Mouse (Mus musculus) hindbrain, embryonic 13.5 days (tissue): ENCODE results near the gene Tmem101. TPM values are rescaled to one million over a fixed set of nuclear protein-coding genes. Genes with fewer than 3 reads are reported as not detected.

ENCODE experiments used
- polyA plus RNA-seq: library from polyadenylated mRNA; unstranded; fragments of >200 nt; fragmentation: Nextera tagmentation; extraction: Ambion mirVana; gene quantifications from 2 replicates; pipeline ENCODE4 v1.2.1, GENCODE M21; 2015

The Tmem101 gene
- polyA plus RNA-seq, 1 experiment from 2014 or later: 37.9 TPM

Other genes starting within 250 kb of the Tmem101 start
- 0.42 TPM in 1 of 2 replicates, not detected in the other for gene Sost, start 189.4 kb downstream of the Tmem101 start, polyA plus RNA-seq
- gene Cfap97d1, start 172.1 kb downstream of the Tmem101 start, polyA plus RNA-seq: not detected in 2 replicates
- 15.4 and 16.0 TPM in 2 replicates for gene Dusp3, start 169.4 kb downstream of the Tmem101 start, polyA plus RNA-seq
- gene Mpp3, start 127.9 kb downstream of the Tmem101 start, polyA plus RNA-seq: 43.5 and 45.9 TPM in 2 replicates
- 0.38 and 0.53 TPM in 2 replicates for gene Cd300lg, start 114.9 kb downstream of the Tmem101 start, polyA plus RNA-seq
- gene Mpp2, start 67.9 kb downstream of the Tmem101 start, polyA plus RNA-seq: 24.1 and 24.9 TPM in 2 replicates
- gene Ppy, start 55.1 kb downstream of the Tmem101 start, polyA plus RNA-seq: not detected in 2 replicates
- gene Pyy, start 48.6 kb downstream of the Tmem101 start, polyA plus RNA-seq: 3.3 and 7.5 TPM in 2 replicates
- gene Nags, start 10.9 kb downstream of the Tmem101 start, polyA plus RNA-seq: not detected in 2 replicates
- gene Lsm12, start 28.9 kb upstream of the Tmem101 start, polyA plus RNA-seq: 144 and 148 TPM in 2 replicates
- 30.0 and 37.2 TPM in 2 replicates for gene G6pc3, start 33.2 kb upstream of the Tmem101 start, polyA plus RNA-seq
- 82.0 and 85.4 TPM in 2 replicates for gene Hdac5, start 73.8 kb upstream of the Tmem101 start, polyA plus RNA-seq
- 3.8 TPM in 2 replicates for gene BC030867, start 92.5 kb upstream of the Tmem101 start, polyA plus RNA-seq
- gene Asb16, start 112.3 kb upstream of the Tmem101 start, polyA plus RNA-seq: not detected in 2 replicates
- 81.3 and 82.8 TPM in 2 replicates for gene Tmub2, start 128.5 kb upstream of the Tmem101 start, polyA plus RNA-seq
- gene Atxn7l3, start 140.2 kb upstream of the Tmem101 start, polyA plus RNA-seq: 29.2 and 29.9 TPM in 2 replicates
- gene Ubtf, start 163.3 kb upstream of the Tmem101 start, polyA plus RNA-seq: 77.1 and 82.7 TPM in 2 replicates
- 4.4 and 5.0 TPM in 2 replicates for gene Slc4a1, start 209.8 kb upstream of the Tmem101 start, polyA plus RNA-seq
- gene Rundc3a, start 237.0 kb upstream of the Tmem101 start, polyA plus RNA-seq: 135 and 144 TPM in 2 replicates